Mouse (Mus musculus) lung, postnatal 0 days (tissue): ENCODE data around the gene Klk1b5. TPM values are rescaled to one million over a fixed set of nuclear protein-coding genes. Genes with fewer than 3 reads are reported as not detected.
"Not testable (repeated sequence)": the region's sequence is repeated elsewhere in the genome, so short reads cannot be mapped to it uniquely, and the experiment has no call there.

Experiments used
- ATAC-seq: fragments of 200-750 bp; cut with Nextera tagmentation; 2 replicates; pipeline ENCODE4 v1.8.0; 2017; ENCODE audit warnings: moderate library complexity
- DNase-seq: peaks from one replicate; pipeline ENCODE4 v3.0.0-alpha.2; 2016; ENCODE audit warnings: low spot score
- H3K27ac ChIP-seq: fragments of 300-500 bp; sonication (generic); 2 replicates; pipeline ENCODE4 v1.5.1; 2014; ENCODE audit warnings: antibody characterized with exemption, mild to moderate bottlenecking, low read length, mixed read lengths
- H3K27me3 ChIP-seq: fragments of 300-500 bp; sonication (generic); replicated peaks from 2 replicates; pipeline ENCODE4 v1.6.1; 2014; ENCODE audit warnings: low read length, mixed read lengths; ENCODE audit not compliant: insufficient read depth
- H3K36me3 ChIP-seq: fragments of 300-500 bp; sonication (generic); 2 replicates; pipeline ENCODE4 v1.6.1; 2014; ENCODE audit warnings: low read length, mixed read lengths; ENCODE audit not compliant: insufficient read depth
- H3K4me1 ChIP-seq: fragments of 300-500 bp; sonication (generic); 2 replicates; pipeline ENCODE4 v1.6.1; 2014; ENCODE audit warnings: antibody characterized with exemption, low read depth, low read length, mixed read lengths; ENCODE audit not compliant: insufficient read depth
- H3K4me2 ChIP-seq: fragments of 300-500 bp; sonication (generic); replicated peaks from 2 replicates; pipeline ENCODE4 v1.6.1; 2014; ENCODE audit warnings: low read depth, mild to moderate bottlenecking, low read length, moderate library complexity, mixed read lengths
- H3K4me3 ChIP-seq: fragments of 300-500 bp; sonication (generic); 2 replicates; pipeline ENCODE4 v1.5.1; 2014; ENCODE audit warnings: low read depth, low read length
- H3K9ac ChIP-seq: fragments of 300-500 bp; sonication (generic); replicated peaks from 2 replicates; pipeline ENCODE4 v1.6.1; 2014; ENCODE audit warnings: low read depth, mild to moderate bottlenecking
- H3K9me3 ChIP-seq: fragments of 300-500 bp; sonication (generic); 2 replicates; pipeline ENCODE4 v1.6.1; 2016; ENCODE audit warnings: low read length, mixed read lengths
- CTCF ChIP-seq: IDR thresholded peaks from 2 replicates; pipeline ENCODE4 v1.5.1; 2016; ENCODE audit warnings: antibody characterized with exemption, mild to moderate bottlenecking
- EP300 ChIP-seq: IDR thresholded peaks from 2 replicates; pipeline ENCODE4 v1.6.1; 2016; ENCODE audit warnings: antibody characterized with exemption, mild to moderate bottlenecking, control low read depth
- WGBS: fragments of 180-500 bp; shearing (Covaris S2); extraction: QIAGEN DNeasy Blood & Tissue Kit; methylation state at CpG from one replicate; pipeline ENCODE4 v1.1.7; 2014; 5-methylcytosine and 5-hydroxymethylcytosine counted together
- polyA plus RNA-seq: library from polyadenylated mRNA; unstranded; fragments of >200 nt; fragmentation: Nextera tagmentation; extraction: Ambion mirVana; gene quantifications from 2 replicates; pipeline ENCODE4 v1.2.1, GENCODE M21; 2015

The Klk1b5 gene
- not detected in 2 replicates for polyA plus RNA-seq

- H3K36me3 ChIP-seq: no peaks in the 10 kb centered on the region
- TF ChIP-seq CTCF: no peak
- TF ChIP-seq EP300: no peak
- H3K9ac ChIP-seq: no peak within 1 kb of the TSS
- WGBS: 76% methylated on average over 1 of the region's 1 CpGs
- ATAC-seq (no peak), DNase-seq (no peak)
- no peaks in the 10 kb centered on the region for H3K4me1 ChIP-seq
- no peak within 1 kb of the TSS for H3K4me3 ChIP-seq
- H3K4me2 ChIP-seq: no peak within 1 kb of the TSS
- no peaks in the 10 kb centered on the region for H3K27me3 ChIP-seq
- H3K9me3 ChIP-seq: no peaks in the 10 kb centered on the region
- H3K27ac ChIP-seq: no peak within 1 kb of the TSS
Measured at GRCm38 (mm10) chr7:44215645-44216044, at the start of gene Klk1b5. Gene Klk1b5 (plus strand): TSS chr7:44215945.

- Histone ChIP-seq H3K4me3 (no peak overlapping the region), H3K9ac (no peak overlapping the region), H3K36me3 (no peaks in the 10 kb centered on the region), H3K27me3 (no peaks in the 10 kb centered on the region), H3K9me3 (no peaks in the 10 kb centered on the region), H3K27ac (no peak overlapping the region), H3K4me2 (no peak overlapping the region), H3K4me1 (no peaks in the 10 kb centered on the region)
- WGBS: 46% methylated on average over 9 of the region's 9 CpGs
- DNase-seq (no peak), ATAC-seq (no peak)
- TF ChIP-seq EP300 (no peak), CTCF (no peak)
Measured at GRCm38 (mm10) chr7:44179299-44180045, 36.3 kb upstream of the Klk1b5 start.

GRCm38 (mm10) chr7:44186516-44186915 is 29.2 kb upstream of the Klk1b5 start:
- not testable (repeated sequence) for H3K4me1 ChIP-seq, H3K27me3 ChIP-seq, ATAC-seq, H3K4me2 ChIP-seq, H3K9me3 ChIP-seq, H3K36me3 ChIP-seq, H3K9ac ChIP-seq, DNase-seq, H3K4me3 ChIP-seq, H3K27ac ChIP-seq
- WGBS: 56% methylated on average over 8 of the region's 8 CpGs

GRCm38 (mm10) chr7:44187936-44188335 is 27.8 kb upstream of the Klk1b5 start, which contains the start of gene Klk1b24:
Gene Klk1b24 (plus strand): TSS chr7:44188236.
- H3K36me3 ChIP-seq, ATAC-seq, H3K4me1 ChIP-seq, H3K9ac ChIP-seq, DNase-seq, H3K4me3 ChIP-seq, H3K27ac ChIP-seq, H3K9me3 ChIP-seq, H3K27me3 ChIP-seq, H3K4me2 ChIP-seq: not testable (repeated sequence)

GRCm38 (mm10) chr7:44193466-44193865 is 22.3 kb upstream of the Klk1b5 start:
- not testable (repeated sequence) for H3K4me3 ChIP-seq, H3K4me2 ChIP-seq, ATAC-seq, H3K9me3 ChIP-seq, DNase-seq, H3K27me3 ChIP-seq, H3K4me1 ChIP-seq, H3K36me3 ChIP-seq, H3K27ac ChIP-seq, H3K9ac ChIP-seq
- 90% methylated on average over 1 of the region's 1 CpGs for WGBS

- DNase-seq (no peak), ATAC-seq (no peak)
- Histone ChIP-seq H3K4me2 (no peak within 1 kb of the TSS), H3K9ac (no peak within 1 kb of the TSS), H3K36me3 (no peaks in the 10 kb centered on the region), H3K27ac (no peak within 1 kb of the TSS), H3K4me3 (no peak within 1 kb of the TSS), H3K4me1 (no peaks in the 10 kb centered on the region), H3K9me3 (no peaks in the 10 kb centered on the region), H3K27me3 (no peaks in the 10 kb centered on the region)
- TF ChIP-seq CTCF: no peak
- no peak for TF ChIP-seq EP300
- 54% methylated on average over 3 of the region's 3 CpGs for WGBS
Measured at GRCm38 (mm10) chr7:44197891-44198290, 17.9 kb upstream of the Klk1b5 start, which contains the start of gene Klk1b3. Gene Klk1b3 (plus strand): TSS chr7:44198191.

GRCm38 (mm10) chr7:44207135-44207534 is 8.6 kb upstream of the Klk1b5 start, which contains the start of gene Klk1b4:
Gene Klk1b4 (plus strand): TSS chr7:44207435.
- not testable (repeated sequence) for DNase-seq
- 16% methylated on average over 3 of the region's 3 CpGs for WGBS

More at GRCm38 (mm10) chr7:44207135-44207534, 8.6 kb upstream of the Klk1b5 start, which contains the start of gene Klk1b4:
- not testable (repeated sequence) for H3K36me3 ChIP-seq, H3K4me1 ChIP-seq, H3K4me2 ChIP-seq, H3K9ac ChIP-seq, H3K27me3 ChIP-seq, ATAC-seq, H3K27ac ChIP-seq, H3K4me3 ChIP-seq, H3K9me3 ChIP-seq
